Mouse (Mus musculus) heart, postnatal 10 days (tissue): Measurements from ENCODE around the gene Cpa5. TPM values are rescaled to one million over a fixed set of nuclear protein-coding genes. Genes with fewer than 3 reads are reported as not detected.

Experiments used
- DNase-seq, 2 experiments: peaks; one replicate each; pipeline ENCODE4 v3.0.0; 2021
- intact Hi-C: fragments of 180-260 bp; cut with DNase I; formaldehyde crosslinking; loops from one replicate; pipeline ENCODE4 v1.15.1; 2025
- total RNA-seq, 2 experiments: library from RNA; stranded (reverse); gene quantifications; 2 replicates each; pipeline ENCODE4 v1.2.3; 2021

Cpa5 gene
- total RNA-seq, 2 experiments from 2014 or later, result not detected

GRCm38 (mm10) chr6:30638674-30639268, 28.0 kb downstream of the Cpa5 start, which contains the start of gene Cpa1:
Gene Cpa1 (plus strand): TSS chr6:30639218.
- no peak for DNase-seq
- intact Hi-C loops, result no loop called here

DNA sequence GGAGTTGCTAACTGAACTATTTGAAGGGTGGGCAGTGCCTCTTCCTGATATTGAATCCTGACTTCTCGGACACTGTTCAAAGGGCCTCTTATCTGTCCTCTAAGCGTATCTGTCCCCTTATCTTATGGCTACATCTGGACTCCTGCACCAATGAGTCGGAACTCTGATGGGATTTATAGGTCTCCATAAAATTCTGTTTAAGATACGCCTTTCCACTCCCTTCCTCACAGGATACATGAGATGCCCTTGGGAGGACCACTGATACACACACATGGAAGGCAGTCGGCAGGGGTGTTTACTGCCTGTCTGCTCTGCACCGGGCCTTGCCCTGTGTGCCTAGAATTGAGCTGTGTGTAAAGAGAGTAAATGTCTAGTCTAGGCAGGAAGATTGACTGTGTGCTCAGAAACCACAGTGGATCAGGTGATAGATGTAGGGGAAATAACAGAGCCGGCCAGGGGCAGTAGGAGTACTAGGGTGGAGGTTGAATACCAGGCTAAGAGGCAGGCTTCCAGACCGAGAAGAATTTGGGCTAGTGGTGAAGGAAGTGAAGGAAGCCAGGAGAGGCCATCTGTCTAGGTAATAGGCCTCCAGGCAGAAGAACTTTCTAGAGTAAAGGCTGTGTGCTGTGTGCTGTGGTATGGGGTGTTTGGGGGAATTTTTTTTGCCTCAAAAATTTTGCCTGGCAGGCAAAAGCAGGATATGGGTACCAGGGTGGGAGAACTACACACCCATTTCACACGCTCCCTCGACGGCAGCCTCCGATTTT, 33.1 kb downstream of the Cpa5 start:
- intact Hi-C loops, result no loop called here
- no peak for DNase-seq

DNA sequence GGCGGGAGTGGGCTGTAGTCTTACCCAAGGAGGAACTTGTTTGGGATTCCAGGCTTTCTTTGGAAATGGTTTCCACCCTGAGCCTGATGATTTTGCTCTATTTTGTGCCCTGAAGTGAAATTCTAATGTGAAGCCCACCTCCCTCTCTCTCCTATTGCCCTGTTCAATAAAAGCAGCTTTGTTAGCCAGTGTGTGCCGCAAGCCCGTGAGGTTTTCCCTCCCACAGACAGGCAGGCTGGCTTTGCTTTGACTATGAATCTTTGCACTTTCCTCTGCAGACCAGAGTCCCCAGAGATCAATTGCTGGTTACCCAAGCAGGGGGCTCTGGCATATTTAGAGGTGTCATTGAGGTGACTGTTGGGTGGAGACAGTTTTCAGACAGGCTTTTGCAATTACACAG, 33.7 kb downstream of the Cpa5 start:
- no peak for DNase-seq

GRCm38 (mm10) chr6:30645379-30645778, 34.6 kb downstream of the Cpa5 start:
- intact Hi-C loops, result no loop called here
- no peak for DNase-seq

More for the DNA sequence above, 33.7 kb downstream of the Cpa5 start:
- intact Hi-C loops, result no loop called here

- peak; percentile 41 to 53 for DNase-seq
Observed at GRCm38 (mm10) chr6:30649651-30650296, 39.0 kb downstream of the Cpa5 start.

DNA sequence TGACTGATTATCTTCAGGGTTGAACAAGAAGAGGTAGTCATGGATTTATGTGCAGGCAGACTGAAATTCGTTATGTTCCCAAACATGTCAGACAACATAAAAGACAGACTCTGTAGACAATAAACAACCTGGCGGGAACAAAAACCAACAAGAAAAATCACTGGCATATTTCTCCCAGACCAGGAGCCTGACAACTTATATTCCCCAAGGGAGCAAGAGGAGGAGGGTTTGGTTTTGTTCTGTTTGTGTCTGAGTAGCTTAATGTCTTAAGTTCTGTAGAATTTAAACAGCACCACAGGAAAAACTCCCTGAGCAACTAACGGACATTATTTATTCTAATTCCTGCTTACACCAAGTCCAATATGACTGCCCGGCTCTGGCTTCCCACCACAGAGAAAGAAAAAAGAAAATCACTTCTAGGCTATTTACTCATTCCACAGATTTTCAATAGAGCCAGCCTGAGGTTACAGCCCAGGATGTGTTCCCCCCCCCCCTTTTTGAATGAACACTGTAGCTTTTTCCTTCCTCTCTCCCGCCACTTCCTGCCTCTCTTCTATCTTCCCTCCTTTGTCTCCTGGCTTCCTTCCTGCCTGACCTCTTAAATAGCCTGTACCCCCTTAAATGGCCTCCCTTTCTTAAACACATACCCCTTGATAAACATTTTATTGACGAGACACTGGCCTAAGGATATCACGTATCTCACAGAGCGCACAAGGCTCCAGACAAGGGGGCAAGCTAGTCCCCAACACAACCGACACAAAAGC, 41.8 kb downstream of the Cpa5 start:
- intact Hi-C loops, result no loop called here
- no peak for DNase-seq

More at GRCm38 (mm10) chr6:30649651-30650296, 39.0 kb downstream of the Cpa5 start:
- intact Hi-C loops, result no loop called here

- no peak for DNase-seq
- intact Hi-C loops, result no loop called here
Observed at GRCm38 (mm10) chr6:30653518-30653917, 42.7 kb downstream of the Cpa5 start.

- intact Hi-C loops, result no loop called here
- DNase-seq, result no peak
Observed at GRCm38 (mm10) chr6:30654402-30654859, 43.6 kb downstream of the Cpa5 start.

DNA sequence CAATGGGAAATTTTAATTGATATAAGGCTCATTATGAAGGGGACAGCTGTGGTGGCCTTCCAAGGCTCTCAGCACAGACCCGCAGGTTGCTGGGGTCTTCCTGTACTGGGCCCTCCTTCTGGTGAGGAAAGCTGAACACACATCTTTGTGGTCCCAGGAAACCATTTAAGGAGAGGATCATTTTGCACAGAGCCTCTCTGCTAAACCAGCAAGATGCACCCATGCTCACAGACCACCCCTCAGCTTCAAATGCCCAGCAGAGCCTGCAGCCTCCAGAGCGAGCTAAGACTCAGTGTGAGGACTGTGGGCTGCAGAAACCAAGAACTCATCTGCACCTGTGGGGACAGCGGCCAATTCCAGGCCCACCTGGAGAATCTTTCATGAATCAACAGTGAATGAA, 44.1 kb downstream of the Cpa5 start:
- DNase-seq, result no peak
- intact Hi-C loops, result no loop called here

DNA sequence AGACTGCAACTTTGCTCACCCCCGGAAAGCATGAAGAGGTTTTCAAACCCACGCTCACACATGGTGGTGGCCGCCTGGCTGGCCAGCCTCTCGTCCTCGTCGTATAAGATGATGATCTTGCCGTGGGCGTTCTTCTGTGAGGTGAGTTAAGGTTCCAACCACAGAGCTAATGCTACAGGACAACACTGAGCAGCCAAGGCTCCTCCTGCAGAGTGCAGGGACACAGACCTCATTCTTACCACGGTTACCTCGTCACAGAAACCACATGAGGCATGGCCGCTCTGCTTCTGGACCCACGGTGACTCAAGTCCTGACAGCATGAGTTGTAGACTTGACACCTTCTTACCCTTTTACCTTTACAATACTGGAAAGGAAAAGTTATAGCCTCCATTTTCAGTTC, 46.5 kb downstream of the Cpa5 start:
- no peak for DNase-seq
- intact Hi-C loops, result no loop called here

DNA sequence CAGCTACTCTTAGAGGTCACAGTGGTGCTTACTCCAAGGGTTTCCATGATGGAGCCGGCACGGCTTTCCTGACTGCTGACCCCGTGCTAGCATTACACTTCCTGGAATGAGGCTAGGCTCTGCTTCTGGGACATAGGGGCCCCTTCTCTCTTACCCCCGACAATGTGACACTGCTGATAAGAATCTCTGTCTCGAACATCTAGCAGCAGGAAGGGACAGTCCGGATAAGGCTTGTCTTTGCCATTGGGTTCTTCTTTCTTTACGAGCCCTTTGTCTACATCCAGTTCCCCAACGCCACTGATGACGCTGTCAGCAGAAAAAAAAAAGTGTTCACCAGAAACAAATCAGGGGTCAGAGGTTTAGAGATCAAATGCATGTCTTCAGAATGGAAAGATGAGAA, 47.8 kb downstream of the Cpa5 start:
- DNase-seq, result no peak
- intact Hi-C loops, result no loop called here

DNA sequence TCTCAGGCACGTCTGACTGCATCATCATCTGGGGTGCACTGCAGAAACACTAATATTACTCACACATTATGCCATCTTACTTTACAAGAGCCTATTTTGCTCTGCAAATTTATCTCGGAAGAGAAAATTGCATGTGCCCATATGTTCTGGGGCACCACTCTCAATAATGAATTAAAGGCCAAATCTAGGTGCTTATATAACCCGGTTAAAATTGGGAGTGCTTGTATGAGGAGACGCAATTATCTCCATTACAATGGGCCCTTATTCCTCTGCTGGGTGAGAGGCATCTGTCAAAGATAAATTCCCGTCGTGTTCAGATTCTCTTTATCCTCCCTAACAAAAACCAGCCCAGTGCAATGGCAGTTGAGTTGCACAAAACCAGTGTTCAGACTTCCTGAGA, 54.0 kb downstream of the Cpa5 start:
- intact Hi-C loops, result no loop called here
- no peak for DNase-seq

- intact Hi-C loops, result no loop called here
- no peak for DNase-seq
Observed at GRCm38 (mm10) chr6:30665296-30665695, 54.5 kb downstream of the Cpa5 start.

- intact Hi-C loops, result no loop called here
- no peak for DNase-seq
Observed at GRCm38 (mm10) chr6:30666043-30666442, 55.2 kb downstream of the Cpa5 start.

- intact Hi-C loops, result no loop called here
- DNase-seq, result no peak
Observed at GRCm38 (mm10) chr6:30667585-30667984, 56.8 kb downstream of the Cpa5 start.

- no peak for DNase-seq
Observed at GRCm38 (mm10) chr6:30671696-30672095, 60.9 kb downstream of the Cpa5 start.

GRCm38 (mm10) chr6:30673764-30674561, 63.2 kb downstream of the Cpa5 start:
- intact Hi-C loops, result loop anchor here (5.0 kb wide), 1 partner anchor 212 kb away; no protein-coding TSS in a partner anchor
- DNase-seq, result peak; percentile 57 to 62

More at GRCm38 (mm10) chr6:30671696-30672095, 60.9 kb downstream of the Cpa5 start:
- intact Hi-C loops, result loop anchor here (5.0 kb wide), 1 partner anchor 209 kb away; no protein-coding TSS in a partner anchor

DNA sequence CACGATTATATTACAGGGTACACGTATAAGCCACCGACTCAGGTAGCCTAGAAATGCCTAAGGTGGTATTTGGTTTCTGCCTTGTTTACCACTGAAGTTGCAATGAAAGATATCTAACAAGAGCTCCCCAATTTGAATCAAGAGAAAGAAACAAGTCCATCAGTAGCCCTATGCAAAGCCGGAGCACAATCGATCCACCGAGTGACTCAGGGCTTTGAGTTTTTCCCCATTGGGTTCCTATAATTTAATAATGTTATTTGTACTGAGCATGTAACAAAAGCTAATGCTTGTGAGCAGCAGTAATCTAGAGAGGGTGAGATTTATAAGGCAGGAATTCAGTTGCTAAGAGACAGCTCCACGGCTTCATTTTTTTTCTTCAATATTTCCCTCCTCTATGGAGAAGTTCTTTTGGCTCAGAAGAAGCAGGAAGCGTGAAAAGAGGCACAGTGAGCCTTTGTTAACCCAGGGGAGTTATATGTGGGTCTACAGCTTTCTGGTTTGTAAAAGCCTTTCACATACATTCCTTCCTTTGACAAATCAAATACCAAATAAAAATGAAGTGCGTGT, 64.0 kb downstream of the Cpa5 start:
- intact Hi-C loops, result loop anchor here (5.0 kb wide), 1 partner anchor 212 kb away; no protein-coding TSS in a partner anchor
- peak; percentile 42 to 54 for DNase-seq

GRCm38 (mm10) chr6:30675281-30675771, 64.5 kb downstream of the Cpa5 start:
- peak; percentile 46 to 55 for DNase-seq
- intact Hi-C loops, result no loop called here
